Comparison of ENCODE assay signal across 17 mouse cellular contexts in genomic region chr4:10285562-10285961, GRCm38 (mm10).
A peak's percentile ranks its signal among the peaks of the same experiment; 100 is the strongest.
DNase-seq lines count a peak whose midpoint lies in the region; ATAC-seq lines count a peak whose summit lies in the region.
"Had no signal": no experiment of that assay in that cellular context is flagged by ENCODE, and none has a peak within 500 bp of the region (broad histone marks: within the 10 kb centered on the region; RNA-seq: fewer than 3 reads in every experiment).

No protein-coding gene starts in this region.

- H3K27me3 ChIP-seq in kidney, embryonic 15.5 days: no peaks in the 10 kb centered on the region
- H3K27me3 ChIP-seq: forebrain, embryonic 13.5 days; hindbrain, embryonic 15.5 days had no signal

- peak; percentile 58; the same call in 1 of the 2 replicates for ATAC-seq in kidney, embryonic 15.5 days (replicated peaks; ENCODE audit: low FRiP score)
- ATAC-seq in erythroid progenitor cell, adult 5-6 weeks (replicated peaks; ENCODE audit: low FRiP score, poor library complexity, severe bottlenecking): no peak
- ATAC-seq: forebrain, embryonic 13.5 days; intestine, postnatal 0 days; midbrain, embryonic 16.5 days had no signal

- H3K4me3 ChIP-seq in kidney, embryonic 15.5 days (replicated peaks): no peak overlapping the region
- H3K4me3 ChIP-seq: forebrain, embryonic 13.5 days; hindbrain, embryonic 15.5 days had no signal

- DNase-seq in heart, adult 18-20 months: peak; percentile 5 to 8
- DNase-seq in heart, adult 11 months: no peak
- DNase-seq in kidney, adult 9 months: no peak
- peak; percentile 1 for DNase-seq in ovary, postnatal 14 days (ENCODE audit: low spot score)
- no peak for DNase-seq in ovary, postnatal 36 days (ENCODE audit: low spot score)
- DNase-seq in right cerebral cortex, postnatal 36 days (ENCODE audit: low spot score in 2 of 2): no peak
- DNase-seq: adrenal gland, postnatal 14 days; cerebellum, adult 9-10 months; right cerebral cortex, postnatal 25 days; thymus, adult 18-20 months had no signal

- no peaks in the 10 kb centered on the region for H3K4me1 ChIP-seq in kidney, embryonic 15.5 days
- H3K4me1 ChIP-seq: forebrain, embryonic 13.5 days; hindbrain, embryonic 15.5 days had no signal

- H3K4me2 ChIP-seq in kidney, embryonic 15.5 days: no peak overlapping the region
- H3K4me2 ChIP-seq: forebrain, embryonic 13.5 days; hindbrain, embryonic 15.5 days; liver, embryonic 11.5 days had no signal

- H3K27ac ChIP-seq in kidney, embryonic 15.5 days: no peak overlapping the region
- H3K27ac ChIP-seq: forebrain, embryonic 13.5 days; hindbrain, embryonic 15.5 days had no signal

- H3K9ac ChIP-seq in kidney, embryonic 15.5 days: no peak overlapping the region
- H3K9ac ChIP-seq: forebrain, embryonic 13.5 days; hindbrain, embryonic 15.5 days had no signal

- 46% methylated on average over 2 of the region's 2 CpGs for WGBS in kidney, embryonic 15.5 days

- no peaks in the 10 kb centered on the region for H3K9me3 ChIP-seq in kidney, embryonic 15.5 days (replicated peaks)
- H3K9me3 ChIP-seq: forebrain, embryonic 13.5 days; hindbrain, embryonic 15.5 days had no signal

- no peaks in the 10 kb centered on the region for H3K36me3 ChIP-seq in kidney, embryonic 15.5 days
- H3K36me3 ChIP-seq: hindbrain, embryonic 15.5 days had no signal

Comparison
In these comparisons a context has a peak if more than half of its experiments do, and no peak if none do; other contexts are left out.
1. DNase-seq: peak in heart, adult 18-20 months (2 of 2) and ovary, postnatal 14 days (single experiment); none in heart, adult 11 months (single experiment), kidney, adult 9 months (single experiment), ovary, postnatal 36 days (single experiment) and right cerebral cortex, postnatal 36 days (0 of 2).